Mouse (Mus musculus) midbrain, postnatal 0 days (tissue): ENCODE data around the gene Adgrg6. TPM values are rescaled to one million over a fixed set of nuclear protein-coding genes. Genes with fewer than 3 reads are reported as not detected.

ENCODE experiments used
- ATAC-seq: fragments of 200-750 bp; cut with Nextera tagmentation; 2 replicates; pipeline ENCODE4 v1.8.0; 2017; ENCODE audit warnings: moderate number of reproducible peaks, mild to moderate bottlenecking, moderate TSS enrichment, moderate library complexity; ENCODE audit not compliant: low FRiP score
- DNase-seq: peaks from one replicate; pipeline ENCODE4 v3.0.0-alpha.2; 2015; ENCODE audit warnings: low spot score
- H3K27ac ChIP-seq: fragments of 300-500 bp; sonication (generic); 2 replicates; pipeline ENCODE4 v1.5.1; 2014; ENCODE audit warnings: low read depth, mild to moderate bottlenecking, low read length, mixed read lengths
- H3K27me3 ChIP-seq: fragments of 300-500 bp; sonication (generic); 2 replicates; pipeline ENCODE4 v1.6.1; 2014; ENCODE audit warnings: low read length, control low read depth, mixed read lengths; ENCODE audit not compliant: insufficient read depth
- H3K36me3 ChIP-seq: fragments of 300-500 bp; sonication (generic); 2 replicates; pipeline ENCODE4 v1.6.1; 2014; ENCODE audit warnings: low read length, control low read depth, mixed read lengths; ENCODE audit not compliant: insufficient read depth
- H3K4me1 ChIP-seq: fragments of 300-500 bp; sonication (generic); 2 replicates; pipeline ENCODE4 v1.6.1; 2014; ENCODE audit warnings: mild to moderate bottlenecking, control low read depth, antibody characterized with exemption, low read length, mixed read lengths; ENCODE audit not compliant: insufficient read depth
- H3K4me2 ChIP-seq: fragments of 300-500 bp; sonication (generic); 2 replicates; pipeline ENCODE4 v1.6.1; 2014; ENCODE audit warnings: low read depth, mild to moderate bottlenecking, low read length, mixed read lengths; ENCODE audit not compliant: poor library complexity, severe bottlenecking
- H3K4me3 ChIP-seq: fragments of 300-500 bp; sonication (generic); 2 replicates; pipeline ENCODE4 v1.5.1; 2014; ENCODE audit warnings: low read depth, mild to moderate bottlenecking, low read length, moderate library complexity
- H3K9ac ChIP-seq: fragments of 300-500 bp; sonication (generic); replicated peaks from 2 replicates; pipeline ENCODE4 v1.6.1; 2014; ENCODE audit warnings: mild to moderate bottlenecking, low read length, moderate library complexity, mixed read lengths; ENCODE audit not compliant: poor library complexity, severe bottlenecking
- H3K9me3 ChIP-seq: fragments of 300-500 bp; sonication (generic); 2 replicates; pipeline ENCODE4 v1.6.1; 2016; ENCODE audit warnings: low read length, control low read depth
- CTCF ChIP-seq: IDR thresholded peaks from 2 replicates; pipeline ENCODE4 v1.5.1; 2016; ENCODE audit warnings: antibody characterized with exemption, mild to moderate bottlenecking
- WGBS: fragments of 180-500 bp; shearing (Covaris S2); extraction: QIAGEN DNeasy Blood & Tissue Kit; methylation state at CpG from one replicate; pipeline ENCODE4 v1.1.7; 2014; 5-methylcytosine and 5-hydroxymethylcytosine counted together
- polyA plus RNA-seq: library from polyadenylated mRNA; unstranded; fragments of >200 nt; fragmentation: Nextera tagmentation; extraction: Ambion mirVana; gene quantifications from 2 replicates; pipeline ENCODE4 v1.2.1, GENCODE M21; 2015
- total RNA-seq: library from RNA; depleted of rRNA; stranded (reverse); fragments of >200 nt; gene quantifications from 2 replicates; pipeline ENCODE4 v1.2.3, GENCODE M21; 2014

Adgrg6 gene
- total and polyA plus RNA-seq, 2 experiments from 2014 or later = 0.86 to 3.0 TPM

GRCm38 (mm10) chr10:14511904-14512663 is 33.4 kb downstream of the Adgrg6 start:
- no peaks in the 10 kb centered on the region for H3K9me3 ChIP-seq
- ATAC-seq = peak; percentile 20; the same call in 1 of the 2 replicates

DNA sequence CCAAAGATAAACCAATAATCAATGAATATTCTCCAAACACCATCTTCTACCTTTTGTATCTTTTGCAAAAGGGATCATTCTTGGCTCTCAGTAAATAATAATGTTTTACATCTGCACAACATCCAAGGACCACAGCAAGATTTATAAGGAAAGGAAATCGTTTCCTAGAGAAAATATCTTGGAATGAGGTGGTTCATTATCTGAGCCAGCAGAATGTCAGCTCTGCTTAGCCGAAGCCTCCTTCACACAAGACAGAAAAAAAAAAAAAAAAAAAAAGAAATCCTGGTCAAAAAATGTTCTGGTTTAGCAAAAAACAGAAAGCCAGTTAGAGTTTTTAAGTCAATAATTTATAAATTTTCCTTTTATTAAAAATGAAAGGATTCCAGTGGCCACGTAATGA is 34.3 kb downstream of the Adgrg6 start:
- no peak for ATAC-seq
- no peak overlapping the region for H3K4me3 ChIP-seq
- no peaks in the 10 kb centered on the region for H3K9me3 ChIP-seq
- H3K36me3 ChIP-seq = no peaks in the 10 kb centered on the region
- no peak overlapping the region for H3K4me2 ChIP-seq
- no peak overlapping the region for H3K9ac ChIP-seq
- DNase-seq = no peak
- no peaks in the 10 kb centered on the region for H3K4me1 ChIP-seq
- no peak for TF ChIP-seq CTCF
- WGBS = 81% methylated on average over 3 of the region's 3 CpGs
- no peak overlapping the region for H3K27ac ChIP-seq
- H3K27me3 ChIP-seq = no peaks in the 10 kb centered on the region

More at GRCm38 (mm10) chr10:14511904-14512663, 33.4 kb downstream of the Adgrg6 start:
- DNase-seq = no peak
- 17% methylated on average over 2 of the region's 2 CpGs for WGBS
- Histone ChIP-seq H3K4me1 (no peaks in the 10 kb centered on the region), H3K4me3 (no peak overlapping the region), H3K4me2 (no peak overlapping the region), H3K9ac (no peak overlapping the region), H3K27ac (no peak overlapping the region), H3K27me3 (no peaks in the 10 kb centered on the region), H3K36me3 (no peaks in the 10 kb centered on the region)
- no peak for TF ChIP-seq CTCF

DNA sequence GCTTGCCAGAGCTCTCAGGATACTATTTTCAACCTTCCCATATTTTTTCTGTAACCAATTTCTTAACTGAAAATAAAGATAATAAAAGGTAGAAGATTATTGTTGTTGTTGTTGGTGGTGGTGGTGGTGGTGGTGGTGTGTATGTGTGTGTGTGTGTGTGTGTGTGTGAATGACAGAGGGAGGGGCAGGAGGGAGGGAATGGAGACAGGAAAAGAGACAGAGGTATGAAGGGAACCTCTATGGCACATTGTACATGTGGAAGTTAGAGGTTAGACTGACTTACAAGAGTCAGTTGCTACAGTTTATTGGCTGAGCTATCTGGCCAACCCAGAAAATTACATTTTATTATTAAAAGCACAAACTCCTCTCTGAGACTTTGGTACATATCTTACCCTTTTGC is 49.8 kb downstream of the Adgrg6 start:
- H3K9ac ChIP-seq = no peak overlapping the region
- no peaks in the 10 kb centered on the region for H3K4me1 ChIP-seq
- H3K9me3 ChIP-seq = no peaks in the 10 kb centered on the region
- ATAC-seq (no peak), DNase-seq (no peak)
- no peak overlapping the region for H3K27ac ChIP-seq
- no peaks in the 10 kb centered on the region for H3K27me3 ChIP-seq
- H3K4me2 ChIP-seq = no peak overlapping the region
- no peaks in the 10 kb centered on the region for H3K36me3 ChIP-seq
- TF ChIP-seq CTCF = no peak
- no peak overlapping the region for H3K4me3 ChIP-seq

DNA sequence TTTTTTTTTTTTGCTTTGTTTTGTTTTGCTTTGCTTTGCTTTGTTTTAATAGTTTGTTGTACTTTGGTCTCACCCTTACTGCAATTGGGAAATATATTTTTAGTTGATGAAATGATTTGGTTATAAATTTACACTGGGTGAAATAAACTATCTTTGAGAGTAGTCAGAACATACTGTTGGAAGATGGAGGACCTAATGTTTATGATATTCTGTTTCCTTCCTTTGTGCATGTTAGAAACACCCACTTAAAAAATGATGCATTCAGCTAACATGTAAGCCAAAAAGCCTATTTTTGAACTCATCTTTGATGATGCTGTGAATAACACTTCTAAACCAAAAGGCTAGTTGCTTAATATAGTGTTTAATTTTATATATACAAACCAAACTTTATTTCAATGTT is 50.3 kb downstream of the Adgrg6 start:
- H3K4me3 ChIP-seq = no peak overlapping the region
- no peaks in the 10 kb centered on the region for H3K36me3 ChIP-seq
- no peak overlapping the region for H3K9ac ChIP-seq
- ATAC-seq (no peak), DNase-seq (no peak)
- H3K9me3 ChIP-seq = no peaks in the 10 kb centered on the region
- H3K27ac ChIP-seq = no peak overlapping the region
- no peak overlapping the region for H3K4me2 ChIP-seq
- H3K27me3 ChIP-seq = no peaks in the 10 kb centered on the region
- no peak for TF ChIP-seq CTCF
- no peaks in the 10 kb centered on the region for H3K4me1 ChIP-seq

DNA sequence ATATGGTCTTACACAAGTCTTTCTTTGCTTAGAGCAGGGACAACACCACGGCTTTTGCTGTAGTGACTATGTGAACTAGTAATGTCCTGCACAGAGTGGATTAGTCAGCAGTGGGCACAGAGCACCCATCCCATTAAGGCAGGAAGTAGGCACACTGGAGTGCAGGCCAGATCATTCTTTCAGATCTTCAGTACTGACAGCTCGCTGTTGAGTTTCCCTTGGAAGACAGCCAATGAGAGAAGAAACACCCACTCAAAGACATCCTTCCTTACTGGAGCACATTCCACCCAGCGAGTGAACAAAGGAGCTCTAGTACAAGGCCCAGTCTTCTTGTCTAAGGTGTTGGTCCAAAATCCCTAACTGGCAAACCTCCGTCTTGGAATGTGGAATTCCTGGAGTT is 53.6 kb downstream of the Adgrg6 start:
- no peaks in the 10 kb centered on the region for H3K27me3 ChIP-seq
- H3K36me3 ChIP-seq = no peaks in the 10 kb centered on the region
- H3K9ac ChIP-seq = no peak overlapping the region
- H3K4me1 ChIP-seq = no peaks in the 10 kb centered on the region
- WGBS = 78% methylated on average over 4 of the region's 4 CpGs
- no peak overlapping the region for H3K27ac ChIP-seq
- H3K4me2 ChIP-seq = no peak overlapping the region
- no peak for TF ChIP-seq CTCF
- H3K4me3 ChIP-seq = no peak overlapping the region
- DNase-seq (no peak), ATAC-seq (no peak)
- H3K9me3 ChIP-seq = no peaks in the 10 kb centered on the region

- Histone ChIP-seq H3K27ac (no peak overlapping the region), H3K4me1 (no peaks in the 10 kb centered on the region), H3K9me3 (no peaks in the 10 kb centered on the region), H3K36me3 (no peaks in the 10 kb centered on the region), H3K27me3 (no peaks in the 10 kb centered on the region), H3K9ac (no peak overlapping the region), H3K4me2 (no peak overlapping the region), H3K4me3 (no peak overlapping the region)
- TF ChIP-seq CTCF = no peak
- no peak for DNase-seq
- no peak for ATAC-seq
- WGBS = 86% methylated on average over 5 of the region's 5 CpGs
These were observed 62.2 kb downstream of the Adgrg6 start for GRCm38 (mm10) chr10:14483257-14483656.
